Mouse (Mus musculus) intestine, embryonic 16.5 days (tissue): Measurements from ENCODE around the gene Klhl32. TPM values are rescaled to one million over a fixed set of nuclear protein-coding genes. Genes with fewer than 3 reads are reported as not detected.
A peak's percentile ranks its signal among the peaks of the same experiment; 100 is the strongest.

ENCODE experiments used
- ATAC-seq: fragments of 200-750 bp; cut with Nextera tagmentation; 2 replicates; pipeline ENCODE4 v1.8.0; 2017; ENCODE audit warnings: moderate TSS enrichment, moderate library complexity
- H3K27ac ChIP-seq: fragments of 300-500 bp; sonication (generic); 2 replicates; pipeline ENCODE4 v1.5.1; 2014; ENCODE audit warnings: mild to moderate bottlenecking, low read length
- H3K27me3 ChIP-seq: fragments of 300-500 bp; sonication (generic); replicated peaks from 2 replicates; pipeline ENCODE4 v1.6.1; 2014; ENCODE audit warnings: low read length, control low read depth, mixed read lengths; ENCODE audit not compliant: control insufficient read depth, insufficient read depth
- H3K36me3 ChIP-seq: fragments of 300-500 bp; sonication (generic); 2 replicates; pipeline ENCODE4 v1.6.1; 2014; ENCODE audit warnings: low read length, control low read depth; ENCODE audit not compliant: control insufficient read depth, insufficient read depth
- H3K4me1 ChIP-seq: fragments of 300-500 bp; sonication (generic); 2 replicates; pipeline ENCODE4 v1.6.1; 2014; ENCODE audit warnings: low read length, control low read depth, mixed read lengths; ENCODE audit not compliant: control insufficient read depth, insufficient read depth
- H3K4me2 ChIP-seq: fragments of 300-500 bp; sonication (generic); 2 replicates; pipeline ENCODE4 v1.6.1; 2014; ENCODE audit warnings: low read depth, low read length, control low read depth
- H3K4me3 ChIP-seq: fragments of 300-500 bp; sonication (generic); 2 replicates; pipeline ENCODE4 v1.5.1; 2014; ENCODE audit warnings: mild to moderate bottlenecking, low read length
- H3K9ac ChIP-seq: fragments of 300-500 bp; sonication (generic); 2 replicates; pipeline ENCODE4 v1.6.1; 2014; ENCODE audit warnings: low read depth, low read length
- H3K9me3 ChIP-seq: fragments of 300-500 bp; sonication (generic); 2 replicates; pipeline ENCODE4 v1.6.1; 2016; ENCODE audit warnings: low read length, control low read depth; ENCODE audit not compliant: control insufficient read depth
- WGBS: fragments of 180-500 bp; shearing (Covaris S2); extraction: QIAGEN DNeasy Blood & Tissue Kit; methylation state at CpG from one replicate; pipeline ENCODE4 v1.1.7; 2014; 5-methylcytosine and 5-hydroxymethylcytosine counted together
- polyA plus RNA-seq: library from polyadenylated mRNA; unstranded; fragments of >200 nt; fragmentation: Nextera tagmentation; extraction: Ambion mirVana; gene quantifications from 2 replicates; pipeline ENCODE4 v1.2.1, GENCODE M21; 2015

Klhl32 gene
- polyA plus RNA-seq, 1 experiment from 2014 or later, result 3.3 TPM

GRCm38 (mm10) chr4:24765919-24766318 lies 85.0 kb downstream of the Klhl32 start:
- H3K27me3 ChIP-seq, result no peaks in the 10 kb centered on the region
- H3K4me2 ChIP-seq, result no peak overlapping the region
- H3K4me1 ChIP-seq, result no peaks in the 10 kb centered on the region
- H3K27ac ChIP-seq, result no peak overlapping the region
- no peaks in the 10 kb centered on the region for H3K9me3 ChIP-seq
- no peak overlapping the region for H3K4me3 ChIP-seq
- H3K36me3 ChIP-seq, result no peaks in the 10 kb centered on the region
- WGBS, result 75% methylated on average over 2 of the region's 2 CpGs
- no peak overlapping the region for H3K9ac ChIP-seq
- ATAC-seq, result no peak

DNA sequence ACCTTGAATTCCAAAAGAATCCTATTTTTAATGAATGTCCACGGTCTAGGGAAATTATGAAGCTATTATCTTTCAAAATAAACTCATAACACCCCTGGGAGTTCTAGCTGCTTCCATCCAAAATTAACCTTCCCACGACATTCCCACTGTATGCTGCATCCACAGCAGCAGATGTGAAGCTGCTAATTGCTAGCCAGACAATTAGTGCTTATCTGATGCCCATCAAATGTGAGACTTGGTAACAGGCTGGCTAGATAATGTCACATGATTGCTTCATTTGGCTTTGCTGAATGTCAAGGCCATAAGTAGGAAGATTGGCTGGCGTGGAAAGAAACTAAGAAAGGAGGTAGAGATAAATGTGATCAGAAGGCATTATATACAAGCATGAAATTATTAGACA lies 85.5 kb downstream of the Klhl32 start:
- Histone ChIP-seq H3K4me3 (no peak overlapping the region), H3K27ac (no peak overlapping the region), H3K9me3 (no peaks in the 10 kb centered on the region), H3K27me3 (no peaks in the 10 kb centered on the region), H3K9ac (no peak overlapping the region), H3K4me1 (no peaks in the 10 kb centered on the region), H3K36me3 (no peaks in the 10 kb centered on the region), H3K4me2 (no peak overlapping the region)
- 68% methylated on average over 3 of the region's 3 CpGs for WGBS
- no peak for ATAC-seq

DNA sequence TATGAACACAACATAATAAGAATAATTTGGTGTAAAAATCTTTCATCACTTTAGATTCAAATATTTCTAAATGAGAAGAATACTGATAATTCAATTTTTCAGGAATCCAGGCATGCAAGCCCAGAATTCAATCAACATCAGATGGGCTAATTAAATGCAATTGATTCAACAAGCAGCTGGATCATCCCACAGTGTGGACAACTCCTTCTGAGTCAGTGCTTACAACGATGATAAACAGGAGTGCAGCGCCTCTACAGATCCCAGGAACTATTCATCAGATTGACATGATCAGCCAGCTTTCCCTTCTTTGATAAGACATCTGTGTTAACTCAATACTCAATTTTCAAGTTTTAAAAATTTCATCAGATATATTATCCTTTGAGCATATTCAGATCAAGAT lies 86.4 kb downstream of the Klhl32 start:
- Histone ChIP-seq H3K9me3 (no peaks in the 10 kb centered on the region), H3K4me2 (no peak overlapping the region), H3K9ac (no peak overlapping the region), H3K4me3 (no peak overlapping the region), H3K4me1 (no peaks in the 10 kb centered on the region), H3K27ac (no peak overlapping the region), H3K27me3 (no peaks in the 10 kb centered on the region), H3K36me3 (no peaks in the 10 kb centered on the region)
- 59% methylated on average over 2 of the region's 2 CpGs for WGBS
- no peak for ATAC-seq

DNA sequence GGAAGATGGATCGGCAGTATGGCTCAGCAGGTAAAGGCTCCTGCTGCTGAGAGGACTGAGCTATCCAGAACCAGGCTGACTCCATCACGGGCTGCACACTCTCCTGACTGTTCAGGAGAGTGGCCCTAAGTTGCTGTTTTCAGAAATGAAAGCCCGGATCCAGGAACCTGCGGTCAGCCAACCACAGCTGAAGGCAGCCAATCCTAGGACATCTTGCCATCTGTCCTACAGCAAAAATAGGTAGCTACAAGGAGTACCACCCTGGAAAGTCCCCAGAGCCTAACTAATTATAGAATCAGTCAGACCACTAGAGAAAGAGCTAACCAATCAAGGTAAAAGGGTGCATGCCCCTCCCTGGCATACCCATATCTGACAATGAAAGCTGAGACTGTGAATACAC lies 87.5 kb downstream of the Klhl32 start:
- no peak overlapping the region for H3K9ac ChIP-seq
- no peak overlapping the region for H3K27ac ChIP-seq
- no peak for ATAC-seq
- no peaks in the 10 kb centered on the region for H3K27me3 ChIP-seq
- no peaks in the 10 kb centered on the region for H3K36me3 ChIP-seq
- no peak overlapping the region for H3K4me2 ChIP-seq
- H3K9me3 ChIP-seq, result no peaks in the 10 kb centered on the region
- no peak overlapping the region for H3K4me3 ChIP-seq
- WGBS, result 89% methylated on average over 4 of the region's 4 CpGs
- H3K4me1 ChIP-seq, result no peaks in the 10 kb centered on the region

GRCm38 (mm10) chr4:24758954-24759353 lies 92.0 kb downstream of the Klhl32 start:
- Histone ChIP-seq H3K27me3 (no peaks in the 10 kb centered on the region), H3K4me3 (no peak overlapping the region), H3K9me3 (no peaks in the 10 kb centered on the region), H3K4me2 (no peak overlapping the region), H3K4me1 (no peaks in the 10 kb centered on the region), H3K9ac (no peak overlapping the region), H3K27ac (no peak overlapping the region), H3K36me3 (no peaks in the 10 kb centered on the region)
- WGBS, result 79% methylated on average over 1 of the region's 1 CpGs
- ATAC-seq, result no peak

DNA sequence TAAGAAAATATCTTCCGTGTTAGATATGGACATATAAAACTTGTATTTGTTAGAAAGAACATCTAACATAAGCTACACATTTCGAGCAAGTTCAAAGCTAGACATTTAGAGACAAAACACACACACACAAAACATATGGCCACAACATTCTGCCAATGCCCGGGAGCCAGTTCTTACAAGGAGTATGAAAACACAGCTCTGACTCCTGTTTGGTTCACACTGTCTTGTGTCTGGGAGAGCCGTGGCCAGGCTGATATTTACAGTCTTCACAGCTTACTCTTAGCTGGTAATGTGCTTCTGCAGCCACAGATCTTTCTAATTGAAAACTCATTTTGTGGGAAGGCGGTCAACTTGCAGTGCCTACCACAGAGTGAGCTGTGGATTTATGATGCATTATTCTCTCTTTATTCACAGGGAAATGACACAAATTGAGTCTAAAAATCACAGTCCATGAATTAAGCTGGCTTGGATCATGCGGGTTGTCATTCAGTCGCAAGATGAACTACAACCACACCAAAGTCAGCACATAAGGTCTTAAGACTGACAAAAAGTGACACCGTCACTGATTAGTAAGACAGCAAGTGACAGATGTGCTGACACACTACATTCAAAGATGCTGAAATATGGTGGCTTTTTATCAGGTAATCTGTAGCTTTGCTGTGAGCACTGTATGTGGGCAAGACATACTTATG lies 98.3 kb downstream of the Klhl32 start:
- no peak for ATAC-seq
- Histone ChIP-seq H3K27ac (no peak overlapping the region), H3K4me3 (no peak overlapping the region), H3K27me3 (no peaks in the 10 kb centered on the region), H3K4me1 (no peaks in the 10 kb centered on the region), H3K36me3 (no peaks in the 10 kb centered on the region), H3K4me2 (no peak overlapping the region), H3K9me3 (no peaks in the 10 kb centered on the region), H3K9ac (no peak overlapping the region)
- WGBS, result 78% methylated on average over 8 of the region's 8 CpGs

DNA sequence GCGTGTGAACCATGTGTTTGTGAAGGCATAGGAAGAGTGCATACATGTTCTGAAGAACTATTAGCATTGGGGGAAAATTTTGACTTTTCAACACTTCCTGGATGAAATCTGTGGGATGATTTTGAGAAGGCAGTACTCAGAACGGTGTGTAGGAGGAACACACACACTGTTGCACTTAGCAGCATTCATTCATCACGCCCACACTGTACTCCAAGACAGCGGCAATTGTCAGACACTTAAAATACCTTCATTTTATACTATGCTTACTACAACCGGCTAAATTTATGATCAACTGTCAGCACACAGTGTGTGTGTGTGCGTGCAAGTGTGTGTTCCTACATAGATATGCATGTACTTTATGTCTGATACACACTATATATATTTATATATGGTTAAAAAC lies 113.8 kb downstream of the Klhl32 start:
- ATAC-seq, result no peak
- H3K4me3 ChIP-seq, result no peak overlapping the region
- no peaks in the 10 kb centered on the region for H3K36me3 ChIP-seq
- H3K9ac ChIP-seq, result no peak overlapping the region
- H3K9me3 ChIP-seq, result no peaks in the 10 kb centered on the region
- WGBS, result 80% methylated on average over 6 of the region's 6 CpGs
- no peaks in the 10 kb centered on the region for H3K27me3 ChIP-seq
- H3K4me1 ChIP-seq, result no peaks in the 10 kb centered on the region
- no peak overlapping the region for H3K27ac ChIP-seq
- no peak overlapping the region for H3K4me2 ChIP-seq

DNA sequence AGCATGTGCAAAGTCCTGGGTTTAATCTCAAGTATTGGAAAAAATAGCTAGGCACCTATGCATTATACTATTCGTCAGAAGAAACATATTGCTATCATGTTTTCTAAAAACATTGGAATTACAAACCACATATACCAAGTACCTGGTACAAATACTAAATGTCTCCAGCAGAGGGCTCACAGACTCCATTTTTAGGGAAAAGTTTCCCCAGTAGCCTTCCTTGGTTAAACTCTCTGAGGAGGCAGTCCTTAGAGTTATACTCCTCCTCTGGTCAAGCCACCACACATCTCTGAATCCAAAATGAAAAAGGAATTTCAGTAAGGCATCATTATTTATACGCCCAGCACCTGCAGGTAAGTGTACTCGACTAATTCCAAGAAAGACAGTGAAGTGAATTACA lies 130.1 kb downstream of the Klhl32 start:
- no peaks in the 10 kb centered on the region for H3K27me3 ChIP-seq
- H3K9me3 ChIP-seq, result no peaks in the 10 kb centered on the region
- H3K4me1 ChIP-seq, result no peaks in the 10 kb centered on the region
- no peaks in the 10 kb centered on the region for H3K36me3 ChIP-seq
- no peak overlapping the region for H3K4me3 ChIP-seq
- H3K9ac ChIP-seq, result no peak overlapping the region
- H3K4me2 ChIP-seq, result no peak overlapping the region
- 24% methylated on average over 3 of the region's 3 CpGs for WGBS
- H3K27ac ChIP-seq, result no peak overlapping the region
- peak; percentile 42; the same call in 1 of the 2 replicates for ATAC-seq

- Histone ChIP-seq H3K9me3 (no peaks in the 10 kb centered on the region), H3K36me3 (no peaks in the 10 kb centered on the region), H3K4me1 (no peaks in the 10 kb centered on the region), H3K9ac (no peak overlapping the region), H3K4me2 (no peak overlapping the region), H3K4me3 (no peak overlapping the region), H3K27ac (no peak overlapping the region), H3K27me3 (no peaks in the 10 kb centered on the region)
- 76% methylated on average over 4 of the region's 4 CpGs for WGBS
- ATAC-seq, result no peak
These were observed 135.4 kb downstream of the Klhl32 start for GRCm38 (mm10) chr4:24715559-24715958.

GRCm38 (mm10) chr4:24714367-24714766 lies 136.6 kb downstream of the Klhl32 start:
- no peak overlapping the region for H3K4me2 ChIP-seq
- no peak overlapping the region for H3K9ac ChIP-seq
- H3K36me3 ChIP-seq, result no peaks in the 10 kb centered on the region
- H3K9me3 ChIP-seq, result no peaks in the 10 kb centered on the region
- H3K27ac ChIP-seq, result no peak overlapping the region
- ATAC-seq, result no peak
- WGBS, result 76% methylated on average over 10 of the region's 10 CpGs
- H3K27me3 ChIP-seq, result no peaks in the 10 kb centered on the region
- no peaks in the 10 kb centered on the region for H3K4me1 ChIP-seq
- H3K4me3 ChIP-seq, result no peak overlapping the region
